Mouse (Mus musculus) cerebellum, postnatal 25 days (tissue): ENCODE measurements at regions not wholly inside any gene's neighbourhood (a gene's known extent, or its start where the extent isn't known, plus 50 kb on each side); places are given as distances from the start of the nearest gene placed in this dataset.

Experiments
- DNase-seq, 2 experiments: peaks; one replicate each; pipeline ENCODE4 v3.0.0; 2021; ENCODE audit warnings: mixed read lengths in 2 of 2

DNA sequence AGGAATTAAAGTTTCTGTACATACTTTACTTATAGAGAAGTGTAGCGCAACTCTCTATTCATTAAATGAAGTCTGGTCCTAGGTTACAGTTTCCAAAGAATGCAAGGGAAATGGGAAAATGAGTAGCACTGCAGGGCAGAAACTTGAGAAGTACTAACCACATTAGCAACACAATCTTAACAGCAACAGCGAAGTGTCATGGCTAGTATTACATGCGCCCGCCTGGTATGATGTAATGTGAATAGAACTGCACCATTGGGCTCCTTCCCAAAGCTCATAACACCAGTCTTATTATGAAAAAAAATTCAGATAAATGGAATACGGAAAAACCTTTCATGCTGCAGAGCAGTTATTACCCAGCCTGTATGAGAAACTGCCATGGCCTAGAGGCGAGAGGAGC is 201.8 kb upstream of the Gm11042 start:
- no peak for DNase-seq

DNA sequence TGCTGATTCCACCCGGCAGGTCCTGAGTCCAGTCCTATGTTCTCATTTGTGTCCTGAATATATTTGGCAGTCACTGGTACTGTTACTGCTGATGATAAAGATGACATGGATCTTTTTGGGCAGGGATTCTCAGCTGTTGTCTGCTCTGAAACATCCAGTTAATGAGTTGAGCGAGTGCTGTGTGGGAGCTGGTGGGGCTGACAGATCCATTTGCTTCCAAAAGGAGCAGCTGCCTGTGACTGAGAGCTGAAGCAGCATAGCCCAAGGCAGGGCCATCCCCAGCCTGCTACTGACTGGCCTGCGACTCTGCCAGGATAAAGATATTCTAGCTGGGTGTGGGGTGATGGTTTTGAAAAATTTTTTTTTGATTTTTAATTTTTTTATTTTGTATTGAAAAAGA is 200.3 kb upstream of the Gm11042 start:
- no peak for DNase-seq

DNA sequence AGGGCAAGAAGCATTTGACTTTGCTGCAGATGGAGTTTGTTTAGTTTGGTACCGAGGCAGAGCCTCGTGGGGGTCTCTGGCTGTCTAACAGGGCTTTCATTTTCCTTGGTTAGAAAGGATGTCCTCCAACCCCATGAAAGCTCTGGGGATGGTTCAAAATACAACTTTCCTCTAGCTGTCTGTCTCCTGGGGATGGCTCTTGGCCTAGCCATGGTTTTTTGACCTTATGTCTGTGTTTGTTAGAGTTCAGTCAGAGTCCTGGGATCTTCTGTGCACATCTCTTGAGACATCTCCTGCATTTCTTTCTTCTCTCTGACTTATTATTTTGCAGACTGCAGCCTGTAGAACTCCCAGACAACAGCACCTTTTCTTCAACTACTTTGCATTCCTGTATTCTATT is 186.6 kb upstream of the Gm11042 start:
- no peak for DNase-seq

DNA sequence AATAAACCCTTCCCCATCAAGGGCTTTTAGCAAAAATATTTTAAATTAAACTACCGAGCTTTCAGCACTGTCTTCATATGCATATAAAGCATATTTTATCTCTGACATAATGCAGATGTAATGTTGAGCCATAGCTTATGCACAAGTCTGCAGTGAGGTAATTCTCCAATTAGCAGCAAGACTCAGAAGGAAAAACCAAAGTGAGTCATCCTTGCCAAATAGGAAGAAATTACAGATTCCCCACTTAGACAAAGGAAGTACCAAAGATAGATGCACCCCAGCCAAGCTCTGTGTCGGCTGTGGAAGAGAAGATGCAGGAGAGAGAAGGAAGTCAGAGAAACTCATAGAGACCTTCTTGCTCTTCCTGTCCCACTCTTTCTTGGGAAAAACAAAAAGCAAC is 161.4 kb upstream of the Gm11042 start:
- DNase-seq, result no peak

DNA sequence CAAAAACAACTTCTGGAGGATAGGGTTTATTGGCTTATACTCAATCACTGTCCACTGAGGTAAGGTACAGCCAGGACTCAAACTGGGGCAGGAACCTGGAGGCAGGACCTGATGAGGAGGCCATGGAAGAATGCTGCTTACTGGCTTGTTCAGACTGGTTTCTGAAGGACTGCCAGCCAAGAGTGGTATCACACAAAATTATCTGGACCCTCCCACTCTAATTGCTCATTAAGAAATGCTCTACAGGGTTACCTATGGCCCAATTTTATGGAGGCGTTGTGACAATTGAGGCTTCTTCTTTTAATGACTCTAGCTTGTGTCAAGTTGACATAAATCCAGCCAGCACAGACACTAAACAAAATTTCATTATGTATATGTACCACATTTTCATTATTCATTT is 158.5 kb upstream of the Gm11042 start:
- DNase-seq, result no peak

DNA sequence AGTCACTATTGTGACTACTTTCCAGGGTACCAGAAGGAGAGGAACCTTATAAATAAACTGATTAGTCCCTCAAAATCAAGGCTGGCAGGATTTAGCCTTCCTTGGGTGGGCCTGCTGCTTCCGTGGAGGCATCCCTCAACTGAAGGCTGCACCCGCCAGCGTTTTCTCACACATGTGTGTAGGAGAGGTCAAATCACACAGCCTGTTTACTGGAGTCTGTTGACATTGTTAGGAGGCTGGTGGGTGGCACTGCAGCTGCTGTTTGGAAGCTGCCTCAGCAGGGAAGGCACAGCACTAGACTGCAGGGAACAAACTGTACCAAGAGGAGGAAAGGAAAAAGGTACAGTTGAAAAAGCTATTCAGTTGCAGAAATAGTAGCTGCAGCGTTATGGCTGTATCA is 142.3 kb upstream of the Gm11042 start:
- no peak for DNase-seq

DNA sequence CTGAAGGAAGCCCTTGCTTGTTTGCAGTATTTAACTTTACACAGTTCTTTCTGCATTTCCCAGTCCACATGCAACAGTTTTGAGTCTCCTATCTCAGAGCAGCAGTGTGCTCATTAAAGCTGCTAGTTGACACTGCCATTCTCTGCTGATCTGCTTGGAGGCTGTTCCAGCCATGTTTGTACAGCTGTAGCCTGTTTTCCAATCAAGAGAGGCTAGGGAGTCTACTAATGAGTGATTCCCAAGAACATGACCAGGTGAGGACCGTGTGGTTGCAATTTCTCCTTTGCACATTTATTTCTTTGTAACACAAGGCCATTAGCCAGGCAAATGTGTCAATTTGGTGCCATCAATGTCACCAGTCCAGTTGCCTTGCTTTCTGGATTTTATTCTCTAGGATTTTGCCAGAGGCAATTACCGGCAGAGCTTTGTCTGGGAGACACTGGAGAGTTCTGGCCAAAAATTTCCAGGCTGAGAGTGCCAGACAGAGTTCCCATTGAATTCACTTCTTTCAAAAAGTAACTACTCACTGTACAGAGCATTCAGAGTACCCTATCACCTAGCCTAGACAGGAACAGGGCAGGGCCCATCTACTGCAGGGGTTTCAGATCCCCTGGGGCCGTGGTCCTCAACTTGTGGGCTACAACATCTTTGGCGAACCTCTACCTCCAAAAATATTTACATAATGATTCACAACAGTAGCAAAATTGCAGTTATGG is 136.3 kb upstream of the Gm11042 start:
- DNase-seq, result no peak

DNA sequence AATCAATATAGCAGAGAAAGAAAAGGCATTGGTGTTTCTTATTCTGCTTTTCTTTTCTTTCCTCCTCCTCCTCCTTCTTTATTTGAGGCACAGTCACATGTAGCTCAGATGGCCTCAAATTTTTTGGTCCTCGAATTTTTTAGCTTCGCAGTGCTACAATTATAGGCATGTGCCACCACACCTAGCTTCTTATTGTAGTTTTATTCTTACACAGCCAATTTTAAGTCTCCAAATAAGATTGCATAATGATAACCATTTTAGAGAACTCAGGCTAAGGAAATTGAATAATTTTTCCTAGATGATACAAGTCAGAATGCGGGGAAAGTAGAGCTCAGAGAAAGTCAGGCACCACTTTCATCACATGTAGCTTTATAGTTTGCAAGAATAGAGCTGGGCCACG is 132.1 kb upstream of the Gm11042 start:
- no peak for DNase-seq

DNA sequence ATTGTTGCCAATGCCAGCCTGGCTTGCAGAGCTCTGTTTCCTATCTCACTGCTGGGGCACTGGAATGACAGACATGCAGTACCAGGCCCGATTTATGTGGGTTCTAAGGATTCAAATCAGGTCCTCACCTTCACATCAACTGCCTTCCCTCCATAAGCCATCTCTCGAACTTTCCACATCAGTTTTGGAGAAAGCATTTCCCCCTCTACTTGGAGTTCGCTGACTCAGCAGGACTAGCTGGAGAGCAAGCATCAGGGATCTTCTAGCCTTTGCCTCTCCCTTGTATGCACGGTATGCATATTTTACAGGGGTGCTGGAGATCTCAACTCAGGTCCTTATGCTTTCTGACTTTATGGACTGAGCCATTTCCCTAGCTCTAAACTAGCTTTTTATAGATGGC is 118.7 kb upstream of the Gm11042 start:
- DNase-seq, result no peak

DNA sequence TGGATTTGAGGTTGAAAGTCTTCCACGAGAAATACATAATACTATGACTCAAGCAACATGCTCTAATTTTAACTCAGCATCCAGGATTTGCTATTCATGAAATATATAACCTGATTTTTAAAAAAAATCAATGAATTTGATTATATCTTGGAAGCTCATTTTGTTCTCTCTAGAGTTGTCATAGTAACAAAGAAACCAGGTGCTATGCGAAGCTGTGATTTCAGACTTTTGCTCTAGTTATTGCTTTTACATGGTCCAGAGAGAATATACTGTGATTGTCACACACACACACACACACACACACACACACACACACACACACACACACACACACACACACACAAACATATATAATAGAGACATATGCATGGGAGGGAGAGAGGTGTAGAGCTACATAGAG is 98.5 kb upstream of the Gm11042 start:
- no peak for DNase-seq

DNA sequence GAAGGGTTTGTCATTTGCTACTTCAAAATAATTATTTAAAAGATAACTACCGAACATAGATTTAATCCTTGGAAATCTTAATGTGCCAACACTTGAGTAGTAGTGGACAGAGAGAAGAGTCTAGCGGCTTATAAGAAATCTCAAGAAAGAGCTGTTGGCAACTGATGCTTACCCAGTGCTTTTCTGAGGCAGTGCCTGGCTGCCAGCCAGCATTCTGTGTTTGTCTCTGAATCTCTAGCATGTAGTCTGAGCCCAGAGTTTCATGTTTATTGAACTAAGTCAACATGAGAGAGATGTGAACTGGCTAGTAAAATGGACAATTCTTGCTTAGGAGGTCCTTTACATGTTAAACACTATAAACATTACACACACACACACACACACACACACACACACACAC is 94.3 kb upstream of the Gm11042 start:
- DNase-seq, result peak in 1 of 2 experiments; percentile 8

DNA sequence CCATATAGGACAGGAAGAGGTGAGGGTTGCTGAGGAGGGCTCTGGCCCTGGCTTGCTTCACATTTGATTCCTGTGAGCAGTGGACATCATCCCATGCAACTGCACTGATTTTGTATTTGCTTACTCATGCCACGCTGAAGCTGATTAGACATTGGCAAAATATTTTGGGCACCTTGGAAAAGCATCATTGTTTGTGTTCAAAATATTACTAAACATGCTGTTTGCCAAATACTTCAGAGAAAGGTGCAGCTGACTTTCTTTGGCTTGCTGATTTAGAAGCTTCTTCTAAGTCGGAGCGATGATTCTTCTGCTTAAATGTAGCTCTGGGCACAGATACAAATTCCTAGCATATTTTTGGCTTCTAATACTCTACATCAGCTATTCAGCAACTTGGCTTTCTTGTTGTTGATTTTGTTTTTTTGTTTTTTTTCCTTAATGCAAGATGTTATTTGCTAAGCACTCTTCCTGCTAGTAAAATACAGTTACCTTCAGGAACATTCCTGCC is 91.4 kb upstream of the Gm11042 start:
- DNase-seq, result no peak

DNA sequence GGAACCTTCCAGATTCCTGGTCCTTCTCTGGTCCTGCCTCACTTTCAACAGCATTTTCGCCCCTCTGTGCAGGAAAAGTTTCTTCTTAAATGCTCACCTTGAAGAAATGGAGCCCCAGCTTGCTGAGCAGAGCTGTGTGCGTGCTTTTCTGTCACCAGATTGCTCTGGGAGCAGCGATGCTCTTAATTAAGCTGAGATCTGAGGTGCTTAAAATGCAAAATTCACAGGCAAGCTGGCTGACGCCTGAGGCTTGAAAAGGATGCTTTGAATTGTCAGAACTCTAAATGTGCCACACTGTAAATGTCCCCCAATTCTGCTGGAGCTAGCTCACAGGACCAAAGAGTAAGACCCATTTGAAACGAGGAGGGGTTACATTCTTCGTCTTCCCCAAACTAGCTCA is 73.6 kb upstream of the Gm11042 start:
- no peak for DNase-seq
